Mouse (Mus musculus) hindbrain, embryonic 10.5 days (tissue): Measurements from ENCODE around the gene Wwox. TPM values are rescaled to one million over a fixed set of nuclear protein-coding genes. Genes with fewer than 3 reads are reported as not detected.

Experiments used
- DNase-seq: peaks from one replicate; pipeline ENCODE4 v3.0.0-alpha.2; 2017; ENCODE audit warnings: low spot score
- H3K27ac ChIP-seq: fragments of 300-500 bp; sonication (generic); 2 replicates; pipeline ENCODE4 v1.5.1; 2016; ENCODE audit warnings: mild to moderate bottlenecking, moderate library complexity
- H3K27me3 ChIP-seq: fragments of 300-500 bp; sonication (generic); 2 replicates; pipeline ENCODE4 v1.6.1; 2016; ENCODE audit warnings: mild to moderate bottlenecking; ENCODE audit not compliant: poor library complexity, insufficient read depth, severe bottlenecking
- H3K36me3 ChIP-seq: fragments of 300-500 bp; sonication (generic); 2 replicates; pipeline ENCODE4 v1.6.1; 2016; ENCODE audit warnings: mild to moderate bottlenecking, moderate library complexity
- H3K4me1 ChIP-seq: fragments of 300-500 bp; sonication (generic); replicated peaks from 2 replicates; pipeline ENCODE4 v1.6.1; 2016; ENCODE audit warnings: mild to moderate bottlenecking
- H3K4me3 ChIP-seq: fragments of 300-500 bp; sonication (generic); 2 replicates; pipeline ENCODE4 v1.5.1; 2016; ENCODE audit warnings: mild to moderate bottlenecking, moderate library complexity
- H3K9me3 ChIP-seq: fragments of 300-500 bp; sonication (generic); 2 replicates; pipeline ENCODE4 v1.6.1; 2016; ENCODE audit warnings: mild to moderate bottlenecking, moderate library complexity
- WGBS: fragments of 180-500 bp; shearing (Covaris S2); methylation state at CpG from one replicate; pipeline ENCODE4 v1.1.7; 2016; 5-methylcytosine and 5-hydroxymethylcytosine counted together
- polyA plus RNA-seq: library from polyadenylated mRNA; unstranded; fragments of >200 nt; fragmentation: Nextera tagmentation; extraction: Ambion mirVana; gene quantifications from 2 replicates; pipeline ENCODE4 v1.2.1, GENCODE M21; 2016

Wwox gene
- polyA plus RNA-seq, 1 experiment from 2014 or later: 12.5 TPM

DNA sequence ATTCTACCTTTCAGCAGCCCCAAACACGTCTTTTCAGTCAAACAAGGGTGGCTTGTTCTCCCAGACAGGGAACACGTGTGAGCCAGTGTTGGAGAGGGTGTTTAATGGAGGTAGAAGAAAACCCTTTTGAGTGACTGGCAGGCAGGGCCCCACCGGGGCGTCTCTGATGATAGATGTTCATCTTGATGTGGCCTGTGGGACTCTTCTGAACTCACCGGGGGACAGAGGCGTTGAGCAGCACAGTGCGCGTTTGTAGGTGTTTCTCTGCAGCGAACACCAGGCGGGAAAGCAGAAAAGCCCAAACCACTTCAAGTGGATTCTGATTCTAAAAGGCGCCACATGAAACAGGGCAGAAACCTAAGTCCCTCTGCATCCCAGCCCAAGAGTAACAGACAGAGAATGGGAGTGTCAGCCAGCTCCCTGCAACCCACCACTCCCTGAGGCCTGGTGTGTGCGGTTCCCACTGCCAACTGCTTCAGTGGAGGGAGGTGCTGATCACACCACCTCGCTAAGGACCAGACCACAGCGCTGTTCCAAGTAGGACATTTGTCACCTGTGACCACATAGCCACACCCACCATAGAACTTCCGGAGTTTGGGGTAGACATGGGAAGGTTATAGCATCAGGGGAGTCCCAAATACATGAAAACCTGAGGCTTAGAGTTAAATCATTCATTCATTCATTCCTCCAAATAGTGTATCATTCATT lies 960.7 kb downstream of the Wwox start:
- peaks cover 5% of the 10 kb centered on the region; the same call in 1 of the 2 replicates for H3K27me3 ChIP-seq
- H3K4me3 ChIP-seq: no peak overlapping the region
- H3K4me1 ChIP-seq: no peaks in the 10 kb centered on the region
- DNase-seq: no peak
- no peaks in the 10 kb centered on the region for H3K36me3 ChIP-seq
- H3K27ac ChIP-seq: no peak overlapping the region
- 80% methylated on average over 15 of the region's 15 CpGs for WGBS
- H3K9me3 ChIP-seq: no peaks in the 10 kb centered on the region

Other genes starting within 250 kb of the Wwox start
- gene Vat1l, start 234.0 kb upstream of the Wwox start, polyA plus RNA-seq: 10.9 and 11.9 TPM in 2 replicates
- gene Clec3a, start 21.6 kb upstream of the Wwox start, polyA plus RNA-seq: not detected in 2 replicates